Mouse (Mus musculus) limb, embryonic 14.5 days (tissue): Measurements from ENCODE around the gene Aasdh. TPM values are rescaled to one million over a fixed set of nuclear protein-coding genes. Genes with fewer than 3 reads are reported as not detected.

ENCODE experiments used
- ATAC-seq: fragments of 200-750 bp; cut with Nextera tagmentation; 2 replicates; pipeline ENCODE4 v1.8.0; 2017; ENCODE audit warnings: low read depth, moderate number of reproducible peaks, moderate TSS enrichment; ENCODE audit not compliant: low FRiP score
- DNase-seq: peaks from one replicate; pipeline ENCODE4 v3.0.0-alpha.2; 2015; ENCODE audit warnings: low spot score
- H3K27ac ChIP-seq: fragments of 300-500 bp; sonication (generic); replicated peaks from 2 replicates; pipeline ENCODE4 v1.5.1; 2014; ENCODE audit warnings: low read depth, mild to moderate bottlenecking, low read length, moderate library complexity, mixed read lengths
- H3K27me3 ChIP-seq: fragments of 300-500 bp; sonication (generic); 2 replicates; pipeline ENCODE4 v1.6.1; 2014; ENCODE audit warnings: low read length, mixed read lengths; ENCODE audit not compliant: control insufficient read depth, insufficient read depth
- H3K36me3 ChIP-seq: fragments of 300-500 bp; sonication (generic); 2 replicates; pipeline ENCODE4 v1.6.1; 2014; ENCODE audit warnings: mild to moderate bottlenecking, low read length, moderate library complexity, mixed read lengths; ENCODE audit not compliant: control insufficient read depth, insufficient read depth
- H3K4me1 ChIP-seq: fragments of 300-500 bp; sonication (generic); 2 replicates; pipeline ENCODE4 v1.6.1; 2014; ENCODE audit warnings: antibody characterized with exemption, low read length, mixed read lengths; ENCODE audit not compliant: control insufficient read depth, insufficient read depth
- H3K4me2 ChIP-seq: fragments of 300-500 bp; sonication (generic); replicated peaks from 2 replicates; pipeline ENCODE4 v1.6.1; 2014; ENCODE audit warnings: low read depth, mild to moderate bottlenecking, low read length, moderate library complexity; ENCODE audit not compliant: severe bottlenecking
- H3K4me3 ChIP-seq: fragments of 300-500 bp; sonication (generic); replicated peaks from 2 replicates; pipeline ENCODE4 v1.5.1; 2014; ENCODE audit warnings: low read length
- H3K9ac ChIP-seq: fragments of 300-500 bp; sonication (generic); 2 replicates; pipeline ENCODE4 v1.6.1; 2014; ENCODE audit warnings: mild to moderate bottlenecking, low read depth, low read length, moderate library complexity; ENCODE audit not compliant: severe bottlenecking
- H3K9me3 ChIP-seq: fragments of 300-500 bp; sonication (generic); 2 replicates; pipeline ENCODE4 v1.6.1; 2016; ENCODE audit warnings: low read length; ENCODE audit not compliant: control insufficient read depth
- POLR2A ChIP-seq: fragments of 200-500 bp; IDR thresholded peaks from 2 replicates; pipeline ENCODE4 v1.8.0; 2012; ENCODE audit warnings: inconsistent platforms, mild to moderate bottlenecking, moderate library complexity, borderline replicate concordance; ENCODE audit not compliant: insufficient read depth, insufficient read length; ENCODE audit errors: extremely low read depth
- WGBS: fragments of 180-500 bp; shearing (Covaris S2); extraction: QIAGEN DNeasy Blood & Tissue Kit; methylation state at CpG from one replicate; pipeline ENCODE4 v1.1.7; 2014; 5-methylcytosine and 5-hydroxymethylcytosine counted together
- polyA plus RNA-seq, 2 experiments: library from polyadenylated mRNA; depleted of rRNA in 1 of 2; stranded (reverse) in 1 of 2; unstranded in 1 of 2; fragments of >200 nt; fragmentation: Nextera tagmentation in 1 of 2; extraction: Ambion mirVana in 1 of 2; gene quantifications; 2 replicates each; pipeline versions ENCODE4 v1.2.1 to v1.2.3; 2012 to 2014

Gene Aasdh
- polyA plus RNA-seq, 2 experiments = 15.1 to 24.0 TPM

GRCm38 (mm10) chr5:76887011-76887410 is 18.3 kb downstream of the Aasdh start:
- H3K4me1 ChIP-seq = no peaks in the 10 kb centered on the region
- peaks cover 48% of the 10 kb centered on the region for H3K36me3 ChIP-seq
- DNase-seq = no peak
- ATAC-seq = no peak
- H3K4me3 ChIP-seq = no peak overlapping the region
- no peaks in the 10 kb centered on the region for H3K9me3 ChIP-seq
- no peak overlapping the region for H3K4me2 ChIP-seq
- WGBS = 87% methylated on average over 2 of the region's 2 CpGs
- H3K27ac ChIP-seq = no peak overlapping the region
- TF ChIP-seq POLR2A = no peak
- no peak overlapping the region for H3K9ac ChIP-seq
- H3K27me3 ChIP-seq = no peaks in the 10 kb centered on the region

- Histone ChIP-seq H3K9ac (no peak overlapping the region), H3K4me2 (no peak overlapping the region), H3K36me3 (peaks cover 44% of the 10 kb centered on the region), H3K4me3 (no peak overlapping the region), H3K27me3 (no peaks in the 10 kb centered on the region), H3K27ac (no peak overlapping the region), H3K4me1 (no peaks in the 10 kb centered on the region), H3K9me3 (no peaks in the 10 kb centered on the region)
- DNase-seq = no peak
- 74% methylated on average over 1 of the region's 1 CpGs for WGBS
- no peak for ATAC-seq
- no peak for TF ChIP-seq POLR2A
These were observed 21.2 kb downstream of the Aasdh start for GRCm38 (mm10) chr5:76884107-76884506.

- ATAC-seq (no peak), DNase-seq (no peak)
- TF ChIP-seq POLR2A = no peak
- Histone ChIP-seq H3K4me3 (no peak overlapping the region), H3K4me1 (no peaks in the 10 kb centered on the region), H3K9ac (no peak overlapping the region), H3K36me3 (peaks cover 39% of the 10 kb centered on the region), H3K4me2 (no peak overlapping the region), H3K9me3 (no peaks in the 10 kb centered on the region), H3K27ac (no peak overlapping the region), H3K27me3 (no peaks in the 10 kb centered on the region)
- WGBS = 89% methylated on average over 25 of the region's 25 CpGs
These were observed 29.1 kb downstream of the Aasdh start for GRCm38 (mm10) chr5:76876106-76876758.

GRCm38 (mm10) chr5:76869553-76869952 is 35.8 kb downstream of the Aasdh start:
- H3K36me3 ChIP-seq = peaks cover 37% of the 10 kb centered on the region
- ATAC-seq (no peak), DNase-seq (no peak)
- H3K4me3 ChIP-seq = peak overlapping the region; percentile 26
- no peaks in the 10 kb centered on the region for H3K27me3 ChIP-seq
- 61% methylated on average over 6 of the region's 6 CpGs for WGBS
- H3K4me1 ChIP-seq = peaks cover 16% of the 10 kb centered on the region
- no peak for TF ChIP-seq POLR2A
- H3K9ac ChIP-seq = no peak overlapping the region
- H3K4me2 ChIP-seq = peak overlapping the region; percentile 43; the same call in 1 of the 2 replicates
- no peak overlapping the region for H3K27ac ChIP-seq
- H3K9me3 ChIP-seq = no peaks in the 10 kb centered on the region

GRCm38 (mm10) chr5:76868693-76869286 is 36.5 kb downstream of the Aasdh start:
- Histone ChIP-seq H3K4me1 (peaks cover 16% of the 10 kb centered on the region), H3K27ac (no peak overlapping the region), H3K36me3 (peaks cover 34% of the 10 kb centered on the region), H3K9me3 (no peaks in the 10 kb centered on the region), H3K27me3 (no peaks in the 10 kb centered on the region), H3K4me2 (peak overlapping the region; percentile 43), H3K4me3 (peak overlapping the region; percentile 26), H3K9ac (no peak overlapping the region)
- TF ChIP-seq POLR2A = no peak
- DNase-seq = peak; percentile 72
- peak; percentile 91 for ATAC-seq
- WGBS = 31% methylated on average over 16 of the region's 16 CpGs

GRCm38 (mm10) chr5:76866819-76867218 is 38.5 kb downstream of the Aasdh start:
- H3K36me3 ChIP-seq = peaks cover 26% of the 10 kb centered on the region
- ATAC-seq = no peak
- DNase-seq = no peak
- no peak overlapping the region for H3K9ac ChIP-seq
- H3K4me1 ChIP-seq = peaks cover 16% of the 10 kb centered on the region
- no peaks in the 10 kb centered on the region for H3K27me3 ChIP-seq
- H3K27ac ChIP-seq = no peak overlapping the region
- H3K4me2 ChIP-seq = no peak overlapping the region
- TF ChIP-seq POLR2A = no peak
- H3K4me3 ChIP-seq = no peak overlapping the region
- 46% methylated on average over 8 of the region's 8 CpGs for WGBS
- no peaks in the 10 kb centered on the region for H3K9me3 ChIP-seq
